Mouse (Mus musculus): ENCODE results near the gene Olfr368. TPM values are rescaled to one million over a fixed set of nuclear protein-coding genes. Genes with fewer than 3 reads are reported as not detected.

The Olfr368 gene
- not detected in 2 replicates for polyA plus RNA-seq (2016; fragmentation: Nextera tagmentation; extraction: Ambion mirVana)

- no peak within 1 kb of the TSS for H3K27ac ChIP-seq (ENCODE audit: poor library complexity, severe bottlenecking)
- ATAC-seq (ENCODE audit: insufficient number of reproducible peaks, low FRiP score) = no peak
- no peak within 1 kb of the TSS for H3K9ac ChIP-seq
- WGBS = 76% methylated on average over 1 of the region's 1 CpGs
- no peaks in the 10 kb centered on the region for H3K36me3 ChIP-seq
- H3K27me3 ChIP-seq (replicated peaks) = no peaks in the 10 kb centered on the region
- no peak within 1 kb of the TSS for H3K4me3 ChIP-seq
- no peaks in the 10 kb centered on the region for H3K4me1 ChIP-seq (replicated peaks)
- H3K9me3 ChIP-seq (replicated peaks) = no peaks in the 10 kb centered on the region
- H3K4me2 ChIP-seq = no peak within 1 kb of the TSS
These were observed at the start of gene Olfr368 for GRCm38 (mm10) chr2:37326215-37326614. TSS of gene Olfr368 (plus strand) at chr2:37326515.

- Histone ChIP-seq H3K36me3 (no peaks in the 10 kb centered on the region), H3K4me2 (no peak overlapping the region), H3K9me3 (replicated peaks) (no peaks in the 10 kb centered on the region; the same call in 1 of the 2 replicates), H3K4me3 (no peak overlapping the region), H3K4me1 (replicated peaks) (no peaks in the 10 kb centered on the region), H3K27ac (ENCODE audit: poor library complexity, severe bottlenecking) (no peak overlapping the region), H3K9ac (no peak overlapping the region), H3K27me3 (replicated peaks) (no peaks in the 10 kb centered on the region)
- 70% methylated on average over 2 of the region's 2 CpGs for WGBS
- no peak for ATAC-seq (ENCODE audit: insufficient number of reproducible peaks, low FRiP score)
These were observed 7.0 kb downstream of the Olfr368 start for GRCm38 (mm10) chr2:37333321-37333720.

- H3K9ac ChIP-seq = no peak overlapping the region
- WGBS = 55% methylated on average over 10 of the region's 10 CpGs
- H3K27me3 ChIP-seq (replicated peaks) = no peaks in the 10 kb centered on the region
- H3K4me2 ChIP-seq = no peak overlapping the region
- H3K4me1 ChIP-seq (replicated peaks) = no peaks in the 10 kb centered on the region
- H3K9me3 ChIP-seq (replicated peaks) = no peaks in the 10 kb centered on the region
- no peak overlapping the region for H3K4me3 ChIP-seq
- H3K27ac ChIP-seq (ENCODE audit: poor library complexity, severe bottlenecking) = no peak overlapping the region
- H3K36me3 ChIP-seq = no peaks in the 10 kb centered on the region
- ATAC-seq (ENCODE audit: insufficient number of reproducible peaks, low FRiP score) = no peak
These were observed 12.3 kb downstream of the Olfr368 start for GRCm38 (mm10) chr2:37338497-37339187.

GRCm38 (mm10) chr2:37351671-37352070, 25.4 kb downstream of the Olfr368 start:
- no peak overlapping the region for H3K9ac ChIP-seq
- H3K27ac ChIP-seq (ENCODE audit: poor library complexity, severe bottlenecking) = no peak overlapping the region
- ATAC-seq (ENCODE audit: insufficient number of reproducible peaks, low FRiP score) = no peak
- WGBS = 83% methylated on average over 7 of the region's 7 CpGs
- H3K4me3 ChIP-seq = no peak overlapping the region
- 0 out of 2 replicates have a peak, but pooled peaks cover 3% of the 10 kb centered on the region for H3K9me3 ChIP-seq (replicated peaks)
- H3K27me3 ChIP-seq (replicated peaks) = no peaks in the 10 kb centered on the region
- H3K36me3 ChIP-seq = peaks cover 62% of the 10 kb centered on the region
- no peak overlapping the region for H3K4me2 ChIP-seq
- H3K4me1 ChIP-seq (replicated peaks) = peaks cover 11% of the 10 kb centered on the region

- ATAC-seq (ENCODE audit: insufficient number of reproducible peaks, low FRiP score) = no peak
- no peak overlapping the region for H3K4me3 ChIP-seq
- no peak overlapping the region for H3K9ac ChIP-seq
- peaks cover 21% of the 10 kb centered on the region for H3K4me1 ChIP-seq (replicated peaks)
- H3K9me3 ChIP-seq (replicated peaks) = 0 out of 2 replicates have a peak, but pooled peaks cover 3% of the 10 kb centered on the region
- 82% methylated on average over 5 of the region's 5 CpGs for whole genome bisulfite sequencing
- peaks cover 60% of the 10 kb centered on the region for H3K36me3 ChIP-seq
- no peak overlapping the region for H3K27ac ChIP-seq (ENCODE audit: poor library complexity, severe bottlenecking)
- no peak overlapping the region for H3K4me2 ChIP-seq
- no peaks in the 10 kb centered on the region for H3K27me3 ChIP-seq (replicated peaks)
These were observed 29.3 kb downstream of the Olfr368 start for GRCm38 (mm10) chr2:37355571-37355970.

GRCm38 (mm10) chr2:37358633-37359540, 32.6 kb downstream of the Olfr368 start, which contains the start of gene Pdcl:
TSS of gene Pdcl (minus strand) at chr2:37359332.
- Histone ChIP-seq H3K4me1 (replicated peaks) (peaks cover 21% of the 10 kb centered on the region), H3K27me3 (replicated peaks) (no peaks in the 10 kb centered on the region), H3K27ac (ENCODE audit: poor library complexity, severe bottlenecking) (peak within 1 kb of the TSS; percentile 96), H3K4me2 (peak within 1 kb of the TSS; percentile 71), H3K9ac (peak within 1 kb of the TSS; percentile 79), H3K9me3 (replicated peaks) (no peaks in the 10 kb centered on the region), H3K4me3 (peak within 1 kb of the TSS; percentile 68), H3K36me3 (peaks cover 29% of the 10 kb centered on the region)
- ATAC-seq (ENCODE audit: insufficient number of reproducible peaks, low FRiP score) = peak; percentile 99
- WGBS = under 1% methylated on average over 42 of the region's 42 CpGs

- ATAC-seq (ENCODE audit: insufficient number of reproducible peaks, low FRiP score) = no peak
- Histone ChIP-seq H3K27me3 (replicated peaks) (no peaks in the 10 kb centered on the region), H3K36me3 (peaks cover 19% of the 10 kb centered on the region), H3K9ac (no peak overlapping the region), H3K27ac (ENCODE audit: poor library complexity, severe bottlenecking) (no peak overlapping the region), H3K9me3 (replicated peaks) (no peaks in the 10 kb centered on the region), H3K4me3 (no peak overlapping the region), H3K4me1 (replicated peaks) (peaks cover 17% of the 10 kb centered on the region), H3K4me2 (no peak overlapping the region)
- WGBS = 89% methylated on average over 2 of the region's 2 CpGs
These were observed 33.6 kb downstream of the Olfr368 start for GRCm38 (mm10) chr2:37359908-37360307.

GRCm38 (mm10) chr2:37370651-37371050, 44.3 kb downstream of the Olfr368 start:
- no peak overlapping the region for H3K27ac ChIP-seq (ENCODE audit: poor library complexity, severe bottlenecking)
- no peaks in the 10 kb centered on the region for H3K9me3 ChIP-seq (replicated peaks)
- H3K36me3 ChIP-seq = peaks cover 10% of the 10 kb centered on the region
- no peak overlapping the region for H3K4me3 ChIP-seq
- no peak overlapping the region for H3K4me2 ChIP-seq
- H3K4me1 ChIP-seq (replicated peaks) = no peaks in the 10 kb centered on the region
- no peaks in the 10 kb centered on the region for H3K27me3 ChIP-seq (replicated peaks)
- no peak for ATAC-seq (ENCODE audit: insufficient number of reproducible peaks, low FRiP score)
- 86% methylated on average over 2 of the region's 2 CpGs for WGBS
- no peak overlapping the region for H3K9ac ChIP-seq

GRCm38 (mm10) chr2:37376018-37376417, 49.7 kb downstream of the Olfr368 start:
- no peaks in the 10 kb centered on the region for H3K27me3 ChIP-seq (replicated peaks)
- no peak overlapping the region for H3K4me2 ChIP-seq
- H3K4me1 ChIP-seq (replicated peaks) = no peaks in the 10 kb centered on the region
- no peak overlapping the region for H3K27ac ChIP-seq (ENCODE audit: poor library complexity, severe bottlenecking)
- no peaks in the 10 kb centered on the region for H3K9me3 ChIP-seq (replicated peaks)
- WGBS = 86% methylated on average over 1 of the region's 1 CpGs
- no peak for ATAC-seq (ENCODE audit: insufficient number of reproducible peaks, low FRiP score)
- H3K9ac ChIP-seq = no peak overlapping the region
- peaks cover 33% of the 10 kb centered on the region for H3K36me3 ChIP-seq
- H3K4me3 ChIP-seq = no peak overlapping the region

- Histone ChIP-seq H3K27ac (ENCODE audit: poor library complexity, severe bottlenecking) (no peak overlapping the region), H3K4me2 (no peak overlapping the region), H3K27me3 (replicated peaks) (no peaks in the 10 kb centered on the region), H3K9ac (no peak overlapping the region), H3K36me3 (peaks cover 47% of the 10 kb centered on the region), H3K4me3 (no peak overlapping the region), H3K9me3 (replicated peaks) (no peaks in the 10 kb centered on the region), H3K4me1 (replicated peaks) (no peaks in the 10 kb centered on the region)
- no peak for ATAC-seq (ENCODE audit: insufficient number of reproducible peaks, low FRiP score)
- WGBS = 66% methylated on average over 2 of the region's 2 CpGs
These were observed 53.9 kb downstream of the Olfr368 start for GRCm38 (mm10) chr2:37380189-37380588.
